In the genomic region with DNA sequence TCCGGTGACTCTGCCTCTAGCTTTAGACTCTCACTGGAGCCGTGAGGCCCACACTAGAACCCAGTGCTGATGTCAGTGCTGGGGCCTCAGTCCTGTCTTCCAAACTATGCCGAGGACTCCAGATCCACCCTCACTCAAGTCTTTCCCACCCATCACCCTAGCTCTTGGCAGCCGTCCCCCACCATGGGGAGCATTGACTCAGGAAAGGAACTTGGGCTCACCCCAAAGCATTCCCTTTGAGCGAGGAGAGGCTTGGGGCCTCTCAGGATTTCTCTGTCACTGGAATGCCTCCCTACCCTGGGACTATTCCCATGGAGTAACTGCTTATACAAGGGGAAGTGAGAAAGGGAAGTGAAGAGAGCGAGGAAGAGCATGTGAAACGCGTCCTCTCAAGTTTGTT, we compare ENCODE assay signal across 10 mouse cellular contexts. TPM values are rescaled to one million over a fixed set of nuclear protein-coding genes. Genes with fewer than 3 reads are reported as not detected.
DNase-seq lines count a peak whose midpoint lies in the region; ATAC-seq and TF ChIP-seq lines count a peak whose summit lies in the region.
"Had no signal": no experiment of that assay in that cellular context is flagged by ENCODE, and none has a peak within 500 bp of the region (broad histone marks: within the 10 kb centered on the region; RNA-seq: fewer than 3 reads in every experiment).

No protein-coding gene starts in this region.

- 73% methylated on average over 8 of the region's 8 CpGs for WGBS in cerebellum, adult 2 months
- WGBS in stomach, embryonic 16.5 days, result 47% methylated on average over 8 of the region's 8 CpGs

- H3K4me1 ChIP-seq in cerebellum, adult 2 months (ENCODE audit: control insufficient read depth, insufficient read depth, low read length), result no peaks in the 10 kb centered on the region; the same call in 1 of the 2 replicates
- H3K4me1 ChIP-seq in stomach, embryonic 16.5 days (ENCODE audit: control insufficient read depth, insufficient read depth, low read length), result peaks cover 22% of the 10 kb centered on the region

- no peaks in the 10 kb centered on the region for H3K27me3 ChIP-seq in cerebellum, adult 2 months (ENCODE audit: control insufficient read depth, insufficient read depth, low read length)
- H3K27me3 ChIP-seq in stomach, embryonic 16.5 days (ENCODE audit: control insufficient read depth, insufficient read depth, low read length), result no peaks in the 10 kb centered on the region
- H3K27me3 ChIP-seq: neural tube, embryonic 13.5 days had no signal

- H3K9me3 ChIP-seq in stomach, embryonic 16.5 days (replicated peaks; ENCODE audit: control insufficient read depth, low read length), result no peaks in the 10 kb centered on the region
- H3K9me3 ChIP-seq: neural tube, embryonic 13.5 days had no signal

- H3K4me2 ChIP-seq in stomach, embryonic 16.5 days (ENCODE audit: low read depth, low read length), result no peak overlapping the region
- H3K4me2 ChIP-seq: neural tube, embryonic 13.5 days had no signal

- TF ChIP-seq CTCF in cerebellum, adult 2 months (IDR thresholded peaks at IDR 0.05; ENCODE audit: borderline replicate concordance, insufficient read depth, low read depth, low read length), result no peak

- peak overlapping the region; percentile 32; the same call in 1 of the 2 replicates for H3K27ac ChIP-seq in cerebellum, adult 2 months (ENCODE audit: insufficient read depth, low read length)
- peak overlapping the region; percentile 39 for H3K27ac ChIP-seq in stomach, embryonic 16.5 days (ENCODE audit: low read length)
- H3K27ac ChIP-seq: neural tube, embryonic 13.5 days had no signal

- H3K9ac ChIP-seq in stomach, embryonic 16.5 days (ENCODE audit: low read length), result 0 out of 2 replicates have a peak overlapping the region, but pooled peaks have one; percentile 8
- H3K9ac ChIP-seq: neural tube, embryonic 13.5 days had no signal

- no peak for DNase-seq in cerebellum, adult 2 months
- DNase-seq in cerebellum, postnatal 25 days, result no peak
- DNase-seq in urinary bladder, postnatal 14 days (ENCODE audit: low spot score), result peak; percentile 63
- no peak for DNase-seq in urinary bladder, postnatal 4 days (ENCODE audit: low spot score in 2 of 2)
- peak; percentile 50 to 58 for DNase-seq in kidney, postnatal 4 days
- no peak for DNase-seq in thymus, postnatal 25 days
- no peak for DNase-seq in yolk sac, embryonic 10.5 days (ENCODE audit: low spot score)

- ATAC-seq in stomach, embryonic 16.5 days (ENCODE audit: insufficient read depth, low FRiP score), result peak; percentile 44; the same call in 1 of the 2 replicates

- 0 out of 2 replicates have a peak, but pooled peaks cover 3% of the 10 kb centered on the region for H3K36me3 ChIP-seq in stomach, embryonic 16.5 days (ENCODE audit: control insufficient read depth, insufficient read depth, low read length)

- no peak overlapping the region for H3K4me3 ChIP-seq in cerebellum, adult 2 months (replicated peaks; ENCODE audit: insufficient read depth, low read depth, low read length)
- no peak overlapping the region for H3K4me3 ChIP-seq in stomach, embryonic 16.5 days (replicated peaks; ENCODE audit: low read length)
- H3K4me3 ChIP-seq: erythroblast, embryonic 14.5 days; neural tube, embryonic 13.5 days had no signal

- TF ChIP-seq POLR2A in cerebellum, adult 2 months (IDR thresholded peaks at IDR 0.05; ENCODE audit: borderline replicate concordance, insufficient read depth, low read length), result no peak

RNA-seq across cellular contexts. Expression of gene Pola2, which starts 18.1 kb away (rescaled TPM):
- polyA plus RNA-seq in cerebellum, adult 2 months (2012; rRNA removed), result 16.8 and 19.7 TPM in 2 replicates
- 49.6 and 50.4 TPM in 2 replicates for polyA plus RNA-seq in stomach, embryonic 16.5 days (2015; fragmentation: Nextera tagmentation; extraction: Ambion mirVana)

RNA-seq across cellular contexts. Expression of gene Cdc42ep2, which starts 21.3 kb away (rescaled TPM):
- 23.8 and 25.2 TPM in 2 replicates for polyA plus RNA-seq in cerebellum, adult 2 months (2012; rRNA removed)
- 13.4 and 13.9 TPM in 2 replicates for polyA plus RNA-seq in stomach, embryonic 16.5 days (2015; fragmentation: Nextera tagmentation; extraction: Ambion mirVana)

RNA-seq across cellular contexts. Expression of gene Dpf2, which starts 33.1 kb away (rescaled TPM):
- polyA plus RNA-seq in cerebellum, adult 2 months (2012; rRNA removed), result 136 and 141 TPM in 2 replicates
- polyA plus RNA-seq in stomach, embryonic 16.5 days (2015; fragmentation: Nextera tagmentation; extraction: Ambion mirVana), result 117 and 127 TPM in 2 replicates

RNA-seq across cellular contexts. Expression of gene Slc22a20, which starts 40.1 kb away (rescaled TPM):
- not detected in 2 replicates for polyA plus RNA-seq in cerebellum, adult 2 months (2012; rRNA removed)
- polyA plus RNA-seq in stomach, embryonic 16.5 days (2015; fragmentation: Nextera tagmentation; extraction: Ambion mirVana), result not detected in 2 replicates
- polyA plus RNA-seq: erythroblast, embryonic 14.5 days; neural tube, embryonic 13.5 days had no signal

RNA-seq across cellular contexts. Expression of gene Tigd3, which starts 51.9 kb away (rescaled TPM):
- polyA plus RNA-seq in cerebellum, adult 2 months (2012; rRNA removed), result 5.1 and 5.6 TPM in 2 replicates
- polyA plus RNA-seq in stomach, embryonic 16.5 days (2015; fragmentation: Nextera tagmentation; extraction: Ambion mirVana), result 1.7 and 1.8 TPM in 2 replicates

Comparison
In these comparisons a context has a peak if more than half of its experiments do, and no peak if none do; other contexts are left out.
1. DNase-seq: peak in urinary bladder, postnatal 14 days (single experiment) and kidney, postnatal 4 days (2 of 2); none in cerebellum, adult 2 months (0 of 2), cerebellum, postnatal 25 days (0 of 2), urinary bladder, postnatal 4 days (0 of 2), thymus, postnatal 25 days (single experiment) and yolk sac, embryonic 10.5 days (single experiment).